Mouse (Mus musculus) MEL (cell line): ENCODE data around the gene Osbp. TPM values are rescaled to one million over a fixed set of nuclear protein-coding genes. Genes with fewer than 3 reads are reported as not detected.
"Not testable (repeated sequence)": the region's sequence is repeated elsewhere in the genome, so short reads cannot be mapped to it uniquely, and the experiment has no call there.

ENCODE experiments used
- DNase-seq: peaks from one replicate; pipeline ENCODE4 v3.0.0; 2011; ENCODE audit warnings: low read depth, low spot score
- H3K27ac ChIP-seq: 2 replicates; pipeline ENCODE4 v1.5.1; 2012; ENCODE audit warnings: low read depth, mild to moderate bottlenecking, control low read depth, low read length, moderate library complexity; ENCODE audit not compliant: control insufficient read depth
- H3K27me3 ChIP-seq, 2 experiments: fragments of 150-350 bp in 1 of 2; sonication (generic) in 1 of 2; 2 replicates each; pipeline ENCODE4 v1.6.1; 2012; ENCODE audit warnings: low read length in 2 of 2, mild to moderate bottlenecking in 2 of 2, improper control_type of control experiment in 1 of 2, moderate library complexity in 1 of 2; ENCODE audit not compliant: insufficient read depth in 2 of 2, control insufficient read depth in 1 of 2
- H3K36me3 ChIP-seq, 2 experiments: 2 replicates each; pipeline ENCODE4 v1.6.1; 2012 to 2014; ENCODE audit warnings: low read length in 2 of 2, improper control_type of control experiment in 1 of 2, inconsistent platforms in 1 of 2, mild to moderate bottlenecking in 1 of 2; ENCODE audit not compliant: insufficient read depth in 2 of 2, control insufficient read depth in 1 of 2
- H3K4me1 ChIP-seq, 2 experiments: fragments of 150-350 bp in 1 of 2; sonication (generic) in 1 of 2; 2 replicates each; pipeline ENCODE4 v1.6.1; 2012; ENCODE audit warnings: low read length in 2 of 2, improper control_type of control experiment in 1 of 2, mild to moderate bottlenecking in 1 of 2; ENCODE audit not compliant: insufficient read depth in 2 of 2, control insufficient read depth in 1 of 2
- H3K4me3 ChIP-seq, 2 experiments: fragments of 150-350 bp in 1 of 2; sonication (generic) in 1 of 2; 2 replicates each; pipeline ENCODE4 v1.5.1; 2012; ENCODE audit warnings: low read depth in 2 of 2, low read length in 2 of 2, mild to moderate bottlenecking in 2 of 2, moderate library complexity in 2 of 2, control low read depth in 1 of 2, improper control_type of control experiment in 1 of 2; ENCODE audit not compliant: control insufficient read depth in 1 of 2, insufficient read depth in 1 of 2
- H3K79me2 ChIP-seq: 2 replicates; pipeline ENCODE4 v1.6.1; 2012; ENCODE audit warnings: mild to moderate bottlenecking, low read length, moderate library complexity; ENCODE audit not compliant: control insufficient read depth, poor library complexity, insufficient read depth
- H3K9ac ChIP-seq: 2 replicates; pipeline ENCODE4 v1.6.1; 2012; ENCODE audit warnings: low read depth, mild to moderate bottlenecking, control low read depth, low read length, moderate library complexity; ENCODE audit not compliant: control insufficient read depth, poor library complexity, severe bottlenecking
- H3K9me3 ChIP-seq: fragments of 150-350 bp; sonication (generic); replicated peaks from 2 replicates; pipeline ENCODE4 v1.6.1; 2012; ENCODE audit warnings: mild to moderate bottlenecking, low read length, improper control_type of control experiment, moderate library complexity; ENCODE audit not compliant: insufficient read depth
- CHD1 ChIP-seq: IDR thresholded peaks from 2 replicates; pipeline ENCODE4 v1.6.1; 2012; ENCODE audit warnings: low read depth, mild to moderate bottlenecking, inconsistent platforms, low read length, improper control_type of control experiment
- CTCF ChIP-seq, 3 experiments: IDR thresholded peaks in 2 of 3; conservative IDR thresholded peaks in 1 of 3; 2 replicates each; pipeline ENCODE4 v1.5.1; 2011 to 2012; ENCODE audit warnings: low read length in 3 of 3, low read depth in 2 of 3, mild to moderate bottlenecking in 2 of 3, improper control_type of control experiment in 1 of 3, inconsistent platforms in 1 of 3, mixed read lengths in 1 of 3, moderate library complexity in 1 of 3; ENCODE audit not compliant: control insufficient read depth in 1 of 3, insufficient read depth in 1 of 3, poor library complexity in 1 of 3, severe bottlenecking in 1 of 3
- EP300 ChIP-seq, 2 experiments: IDR thresholded peaks; 2 replicates each; pipeline ENCODE4 v1.6.1; 2011; ENCODE audit warnings: improper control_type of control experiment in 2 of 2, low read length in 2 of 2, low read depth in 1 of 2, mild to moderate bottlenecking in 1 of 2
- ETS1 ChIP-seq: IDR thresholded peaks from 2 replicates; pipeline ENCODE4 v1.6.1; 2012; ENCODE audit warnings: low read depth, mild to moderate bottlenecking, inconsistent platforms, low read length, improper control_type of control experiment, moderate library complexity
- KAT2A ChIP-seq: conservative IDR thresholded peaks from 2 replicates; pipeline ENCODE4 v1.6.1; 2012; ENCODE audit warnings: low read depth, low read length, improper control_type of control experiment, inconsistent platforms
- MAX ChIP-seq: IDR thresholded peaks from 2 replicates; pipeline ENCODE4 v1.6.1; 2011; ENCODE audit warnings: low read length, improper control_type of control experiment
- MYB ChIP-seq: IDR thresholded peaks from 2 replicates; pipeline ENCODE4 v1.6.1; 2011; ENCODE audit warnings: mild to moderate bottlenecking, low read depth, low read length, improper control_type of control experiment
- MYC ChIP-seq: IDR thresholded peaks from 2 replicates; pipeline ENCODE4 v1.6.1; 2011; ENCODE audit warnings: low read depth, mild to moderate bottlenecking, low read length, improper control_type of control experiment, moderate library complexity
- SMC3 ChIP-seq: IDR thresholded peaks from 2 replicates; pipeline ENCODE4 v1.6.1; 2011; ENCODE audit warnings: low read depth, low read length, improper control_type of control experiment
- TBP ChIP-seq: IDR thresholded peaks from 2 replicates; pipeline ENCODE4 v1.8.0; 2011; ENCODE audit warnings: low read depth, low read length, improper control_type of control experiment
- TCF12 ChIP-seq: IDR thresholded peaks from 2 replicates; pipeline ENCODE4 v1.6.1; 2014; ENCODE audit warnings: low read depth, mild to moderate bottlenecking, inconsistent platforms, low read length, improper control_type of control experiment, moderate library complexity
- UBTF ChIP-seq: IDR thresholded peaks from 2 replicates; pipeline ENCODE4 v1.6.1; 2012; ENCODE audit warnings: low read depth, mild to moderate bottlenecking, inconsistent platforms, low read length, improper control_type of control experiment, moderate library complexity, borderline replicate concordance; ENCODE audit not compliant: insufficient read depth
- USF1 ChIP-seq: IDR thresholded peaks from 2 replicates; pipeline ENCODE4 v1.6.1; 2014; ENCODE audit warnings: low read depth, mild to moderate bottlenecking, inconsistent platforms, low read length, improper control_type of control experiment, moderate library complexity
- polyA plus RNA-seq, 2 experiments: library from polyadenylated mRNA; stranded (reverse) in 1 of 2; unstranded in 1 of 2; fragments of >175 nt in 1 of 2; fragments of >200 nt in 1 of 2; gene quantifications; 2 replicates each; pipeline versions ENCODE4 v1.2.1 to v1.2.4; 2012; ENCODE audit warnings: low replicate concordance in 2 of 2, low read depth in 1 of 2; ENCODE audit not compliant: insufficient read length in 2 of 2, insufficient read depth in 1 of 2, missing spikeins in 1 of 2
- total RNA-seq: library from RNA; depleted of rRNA; stranded (reverse); fragments of 300-350 nt; gene quantifications from 2 replicates; pipeline ENCODE4 v1.2.3, GENCODE M21; 2012

Gene Osbp
- total and polyA plus RNA-seq, 3 experiments = 16.5 to 64.6 (median 38.8) TPM

DNA sequence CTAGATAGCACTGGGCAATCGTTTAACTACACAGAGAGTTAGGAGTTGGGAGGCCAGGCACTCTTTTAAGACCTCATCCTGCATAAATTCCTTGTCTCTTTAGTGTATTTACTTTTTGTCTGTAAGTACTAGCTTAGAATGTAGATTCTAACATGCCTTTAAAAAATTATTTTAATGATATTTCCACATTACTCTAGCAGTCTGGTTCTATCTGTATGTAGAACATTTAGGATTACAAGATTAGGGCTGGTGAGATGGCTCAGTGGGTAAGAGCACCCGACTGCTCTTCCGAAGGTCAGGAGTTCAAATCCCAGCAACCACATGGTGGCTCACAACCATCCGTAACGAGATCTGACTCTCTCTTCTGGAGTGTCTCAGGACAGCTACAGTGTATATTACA is 18.9 kb downstream of the Osbp start:
- peaks cover 0 to 29% of the 10 kb centered on the region in 2 experiments; a peak in 2 of 4 replicates for H3K36me3 ChIP-seq
- H3K27me3 ChIP-seq, H3K9ac ChIP-seq, H3K9me3 ChIP-seq, H3K79me2 ChIP-seq, H3K4me1 ChIP-seq, DNase-seq, H3K27ac ChIP-seq, H3K4me3 ChIP-seq: not testable (repeated sequence)

DNA sequence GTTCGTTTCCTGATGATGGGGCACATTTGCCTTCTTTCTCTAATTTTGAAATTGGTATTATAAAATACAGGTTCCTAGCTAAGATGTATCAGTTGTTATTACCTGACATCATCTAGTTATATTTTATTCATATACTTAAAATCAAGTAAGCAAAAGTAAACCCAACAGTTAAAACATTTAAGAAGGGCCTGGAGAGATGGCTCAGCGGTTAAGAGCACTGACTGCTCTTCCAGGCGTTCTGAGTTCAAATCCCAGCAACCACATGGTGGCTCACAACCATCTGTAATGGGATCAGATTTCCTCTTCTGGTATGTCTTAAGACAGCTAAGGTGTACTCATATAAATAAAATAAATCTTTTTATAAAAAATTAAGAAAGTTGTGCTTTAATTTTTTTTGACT is 22.1 kb downstream of the Osbp start:
- TF ChIP-seq TBP = peak; percentile 51; the same call in 1 of the 2 replicates
- TF ChIP-seq MYC = no peak
- H3K4me1 ChIP-seq = no peaks in the 10 kb centered on the region
- H3K9me3 ChIP-seq = no peaks in the 10 kb centered on the region
- no peak overlapping the region for H3K4me3 ChIP-seq
- H3K79me2 ChIP-seq = no peaks in the 10 kb centered on the region
- H3K27ac ChIP-seq = no peak overlapping the region
- no peak overlapping the region for H3K9ac ChIP-seq
- peaks cover 0 to 31% of the 10 kb centered on the region in 2 experiments; a peak in 2 of 4 replicates for H3K36me3 ChIP-seq
- no peaks in the 10 kb centered on the region for H3K27me3 ChIP-seq
- DNase-seq = no peak

DNA sequence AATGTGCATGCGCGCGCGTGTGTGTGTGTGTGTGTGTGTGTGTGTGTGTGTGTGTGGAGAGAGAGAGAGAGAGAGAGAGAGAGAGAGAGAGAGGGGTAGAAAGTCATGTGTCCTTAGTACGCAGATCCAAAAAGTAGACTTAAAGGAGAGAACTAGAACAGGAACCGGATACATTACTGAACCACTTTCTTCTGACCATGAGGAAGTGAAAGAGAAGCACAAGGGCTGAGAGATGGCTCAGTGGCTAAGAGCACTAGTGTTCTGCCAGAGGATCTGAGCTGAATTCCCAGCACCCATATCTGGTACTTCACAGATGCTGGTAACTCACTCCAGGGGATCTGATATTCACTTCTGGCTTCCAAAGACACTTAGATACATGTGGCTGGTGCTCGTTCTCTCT is 23.6 kb downstream of the Osbp start:
- Histone ChIP-seq H3K27me3 (no peaks in the 10 kb centered on the region), H3K4me3 (no peak overlapping the region), H3K4me1 (no peaks in the 10 kb centered on the region), H3K9ac (no peak overlapping the region), H3K9me3 (no peaks in the 10 kb centered on the region), H3K36me3 (peaks cover 0 to 29% of the 10 kb centered on the region in 2 experiments; a peak in 2 of 4 replicates), H3K27ac (no peak overlapping the region), H3K79me2 (no peaks in the 10 kb centered on the region)
- no peak for DNase-seq
- TF ChIP-seq SMC3 = no peak
- no peak for TF ChIP-seq MAX
- no peak for TF ChIP-seq EP300 (IDR thresholded peaks at IDR 0.05; ENCODE audit: low read depth in 1 of 2, low read length in 2 of 2)
- TF ChIP-seq MYB = no peak
- no peak for TF ChIP-seq ETS1
- no peak for TF ChIP-seq USF1
- TF ChIP-seq UBTF = no peak

DNA sequence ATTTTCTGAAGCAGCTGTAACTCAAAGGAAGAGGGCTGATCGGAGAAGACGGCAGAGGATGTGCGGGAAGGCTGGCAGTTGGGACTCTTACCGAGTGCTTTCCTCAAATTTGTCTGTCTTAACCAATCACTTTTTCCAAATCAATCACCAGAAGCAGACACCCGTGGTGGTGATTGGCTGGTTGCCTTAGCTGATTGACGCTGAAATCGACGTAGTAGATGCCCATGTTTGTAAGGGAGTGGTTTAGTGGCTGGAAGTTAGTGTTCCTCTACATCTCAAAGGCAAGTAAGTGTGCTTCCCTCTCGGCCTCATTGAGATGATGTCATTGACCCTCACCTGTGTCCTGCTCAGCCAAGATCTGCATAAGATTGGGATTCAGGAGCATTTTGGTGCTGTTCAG is 26.3 kb downstream of the Osbp start:
- H3K9me3 ChIP-seq = no peaks in the 10 kb centered on the region
- no peak for TF ChIP-seq CHD1
- TF ChIP-seq CTCF (IDR thresholded peaks at IDR 0.05 in 2 of 3, conservative IDR thresholded peaks at IDR 0.05 in 1 of 3; ENCODE audit: control insufficient read depth in 1 of 3, insufficient read depth in 1 of 3, low read depth in 2 of 3, low read length in 3 of 3, poor library complexity in 1 of 3, severe bottlenecking in 1 of 3) = no peak
- no peak for TF ChIP-seq SMC3
- TF ChIP-seq TCF12 = no peak
- TF ChIP-seq KAT2A = no peak
- TF ChIP-seq, all 39 proteins: peak for 0
- H3K4me3 ChIP-seq = no peak overlapping the region
- no peak for DNase-seq
- H3K79me2 ChIP-seq = no peaks in the 10 kb centered on the region
- no peak overlapping the region for H3K9ac ChIP-seq
- H3K4me1 ChIP-seq = no peaks in the 10 kb centered on the region
- no peaks in the 10 kb centered on the region for H3K27me3 ChIP-seq
- peaks cover 0 to 17% of the 10 kb centered on the region in 2 experiments; a peak in 2 of 4 replicates for H3K36me3 ChIP-seq
- no peak overlapping the region for H3K27ac ChIP-seq
